Mouse (Mus musculus): ENCODE measurements around the gene Rgs12.

DNA sequence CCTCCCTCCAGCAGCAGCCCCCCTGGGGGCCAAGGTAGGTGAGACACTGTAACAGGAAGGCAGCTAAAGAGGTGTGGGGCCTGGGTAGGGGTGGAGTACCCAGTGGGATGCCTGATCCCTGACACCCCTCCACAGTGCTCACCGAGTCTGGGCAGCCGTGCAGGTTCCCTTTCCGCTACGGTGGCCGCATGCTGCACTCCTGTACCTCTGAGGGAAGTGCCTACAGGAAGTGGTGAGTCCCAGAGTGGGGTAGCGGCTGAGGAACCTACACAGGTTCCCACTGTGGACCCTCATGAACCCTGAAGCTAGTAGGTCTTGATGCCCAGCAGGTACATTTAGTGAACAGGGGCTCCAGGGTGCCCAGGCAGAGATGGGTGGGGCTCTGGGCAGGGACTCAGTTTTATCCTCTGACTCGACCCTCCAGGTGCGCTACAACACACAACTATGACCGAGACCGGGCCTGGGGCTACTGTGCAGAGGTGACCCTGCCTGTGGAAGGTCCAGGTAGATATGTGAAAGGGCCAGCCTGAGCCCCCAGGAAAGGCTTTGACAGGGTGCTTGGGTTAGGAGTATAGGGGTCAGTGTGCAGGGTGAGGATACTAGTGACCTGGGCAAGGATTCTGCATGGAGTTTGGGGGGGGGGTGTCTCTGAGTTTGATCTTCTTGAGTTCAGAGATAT lies 93.3 kb downstream of the Rgs12 start:
- TF ChIP-seq TAL1 (IDR thresholded peaks at IDR 0.05; ENCODE audit: low read length): no peak
- no peak for TF ChIP-seq GATA1 (IDR thresholded peaks at IDR 0.05; ENCODE audit: low read length)
